Mouse (Mus musculus) lung, adult 2 months (tissue): Measurements from ENCODE around the gene Eml6. TPM values are rescaled to one million over a fixed set of nuclear protein-coding genes. Genes with fewer than 3 reads are reported as not detected.
A peak's percentile ranks its signal among the peaks of the same experiment; 100 is the strongest.
"Not testable (repeated sequence)": the region's sequence is repeated elsewhere in the genome, so short reads cannot be mapped to it uniquely, and the experiment has no call there.

Experiments
- DNase-seq: peaks from one replicate; pipeline ENCODE4 v3.0.0; 2022
- H3K4me1 ChIP-seq: fragments of 200-500 bp; 2 replicates; pipeline ENCODE4 v1.6.1; 2011; ENCODE audit warnings: low read length; ENCODE audit not compliant: control insufficient read depth, insufficient read depth
- H3K4me3 ChIP-seq: fragments of 200-500 bp; replicated peaks from 2 replicates; pipeline ENCODE3; 2011; ENCODE audit warnings: low read depth, mild to moderate bottlenecking, control low read depth, low read length; ENCODE audit errors: extremely low read depth
- CTCF ChIP-seq: fragments of 200-500 bp; IDR thresholded peaks from 2 replicates; pipeline ENCODE4 v1.5.1; 2011; ENCODE audit warnings: mild to moderate bottlenecking, low read length, control low read depth; ENCODE audit not compliant: insufficient read depth
- POLR2A ChIP-seq: fragments of 200-500 bp; IDR thresholded peaks from 2 replicates; pipeline ENCODE4 v1.6.1; 2011; ENCODE audit warnings: low read depth, mild to moderate bottlenecking, control low read depth, low read length, borderline replicate concordance; ENCODE audit errors: extremely low read depth
- WGBS: fragments of 180-500 bp; shearing (Covaris S2); methylation state at CpG from one replicate; pipeline ENCODE4 v1.1.7; 2018; 5-methylcytosine and 5-hydroxymethylcytosine counted together
- polyA plus RNA-seq: library from polyadenylated mRNA; depleted of rRNA; stranded (reverse); fragments of >200 nt; gene quantifications from 2 replicates; pipeline ENCODE4 v1.2.3, GENCODE M21; 2012

Eml6 gene
- polyA plus RNA-seq, 1 experiment = 4.3 TPM

DNA sequence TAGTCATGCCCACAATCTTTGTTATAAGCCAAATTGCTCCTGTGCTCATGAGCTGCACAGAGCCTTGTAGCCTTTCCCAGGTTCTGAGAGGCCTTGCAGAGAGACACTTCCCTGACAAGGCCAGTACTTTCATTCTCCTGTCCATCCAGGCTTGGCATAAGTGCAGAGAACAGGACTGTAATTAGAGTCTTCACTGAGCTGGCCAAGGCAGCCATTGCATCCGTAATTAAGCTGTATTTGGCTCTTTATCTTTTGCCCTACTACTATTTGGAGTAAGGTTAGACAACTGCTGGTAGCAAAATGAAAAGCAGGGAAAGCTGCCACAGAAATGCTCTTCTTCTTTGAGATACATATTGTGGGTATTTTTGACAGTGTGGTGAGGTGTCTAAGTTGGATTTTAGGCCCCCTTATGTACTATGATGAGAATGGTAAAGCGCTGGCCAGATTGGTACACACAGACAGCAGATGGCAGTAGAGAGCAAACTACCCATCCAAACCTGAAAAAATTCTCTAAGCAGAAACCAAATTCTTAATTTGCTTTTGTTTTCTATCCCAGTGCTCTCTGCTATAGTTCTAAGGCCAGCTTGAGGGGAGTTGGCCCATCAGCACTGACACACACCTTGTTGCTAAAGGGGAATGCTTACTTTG lies 164.0 kb downstream of the Eml6 start:
- TF ChIP-seq POLR2A (no peak), CTCF (peak; percentile 32; the same call in 1 of the 2 replicates)
- no peaks in the 10 kb centered on the region for H3K4me1 ChIP-seq
- 60% methylated on average over 2 of the region's 2 CpGs for WGBS
- peak; percentile 14 for DNase-seq
- no peak overlapping the region for H3K4me3 ChIP-seq

DNA sequence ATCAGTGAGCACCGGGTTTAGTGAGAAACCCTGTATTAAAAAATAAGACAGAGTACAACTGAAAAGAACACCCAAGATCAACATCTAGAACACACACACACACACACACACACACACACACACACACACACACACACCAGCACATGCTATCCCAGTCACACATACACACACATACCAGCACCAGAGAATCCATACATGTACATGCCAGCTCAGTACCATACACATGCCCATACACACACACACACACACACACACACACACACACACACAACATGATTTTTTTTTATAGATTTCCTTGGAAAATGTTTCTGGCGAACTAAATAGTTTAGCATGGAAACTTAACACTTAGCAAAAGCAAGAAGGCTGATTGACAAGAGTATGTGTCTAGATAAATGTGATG lies 164.8 kb downstream of the Eml6 start:
- no peak for DNase-seq
- TF ChIP-seq POLR2A (no peak), CTCF (no peak)
- no peak overlapping the region for H3K4me3 ChIP-seq
- H3K4me1 ChIP-seq = no peaks in the 10 kb centered on the region
- 86% methylated on average over 2 of the region's 2 CpGs for WGBS

DNA sequence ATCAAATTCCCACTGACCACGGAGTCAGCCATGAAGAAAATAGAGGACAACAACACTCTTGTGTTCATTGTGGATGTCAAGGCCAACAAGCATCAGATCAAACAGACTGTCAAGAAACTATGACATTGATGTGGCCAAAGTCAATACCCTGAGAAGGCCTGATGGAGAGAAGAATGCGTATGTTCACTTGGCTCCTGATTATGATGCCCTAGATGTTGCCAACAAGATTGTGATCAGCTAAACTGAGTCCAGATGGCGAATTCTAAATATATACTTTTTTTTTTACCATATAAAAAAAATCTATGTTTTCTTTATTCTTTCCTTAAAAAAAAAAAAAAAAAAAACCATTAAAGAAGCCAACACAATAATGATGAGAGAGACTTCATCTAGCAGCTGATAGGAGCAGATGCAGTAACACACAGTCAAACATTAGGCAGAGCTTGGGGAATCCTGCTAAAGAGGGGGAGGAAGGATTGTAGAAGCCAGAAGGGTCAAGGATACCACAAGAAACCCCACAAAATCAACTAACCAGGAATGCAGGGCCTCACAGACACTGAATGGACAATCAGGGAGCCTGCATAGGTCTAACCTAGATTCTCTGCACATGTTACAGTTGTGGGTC lies 185.1 kb downstream of the Eml6 start:
- TF ChIP-seq CTCF (no peak), POLR2A (no peak)
- no peak for DNase-seq
- Histone ChIP-seq H3K4me1 (no peaks in the 10 kb centered on the region), H3K4me3 (no peak overlapping the region)
- 95% methylated on average over 3 of the region's 3 CpGs for WGBS

DNA sequence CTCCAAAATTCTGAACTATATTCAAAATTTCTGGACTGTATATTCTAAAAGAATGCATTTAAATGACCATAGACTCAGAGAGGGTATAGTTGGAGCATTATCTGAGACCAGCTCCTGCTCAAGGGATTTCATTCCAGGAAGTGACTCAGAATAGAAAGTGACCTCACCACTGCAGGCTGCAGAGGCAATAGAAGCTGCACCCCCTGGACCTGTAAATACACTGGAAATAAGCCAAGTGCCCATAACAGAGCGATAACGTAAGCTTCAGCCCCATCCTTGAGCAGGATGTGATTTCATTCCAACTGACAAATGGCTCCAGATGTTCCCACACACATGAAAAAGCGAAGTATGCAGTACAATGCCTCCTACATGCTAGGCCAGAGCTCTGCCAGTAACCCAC lies 186.1 kb downstream of the Eml6 start:
- H3K4me1 ChIP-seq = no peaks in the 10 kb centered on the region
- DNase-seq = no peak
- TF ChIP-seq POLR2A = no peak
- TF ChIP-seq CTCF = no peak
- no peak overlapping the region for H3K4me3 ChIP-seq
- WGBS = 26% methylated on average over 3 of the region's 3 CpGs

DNA sequence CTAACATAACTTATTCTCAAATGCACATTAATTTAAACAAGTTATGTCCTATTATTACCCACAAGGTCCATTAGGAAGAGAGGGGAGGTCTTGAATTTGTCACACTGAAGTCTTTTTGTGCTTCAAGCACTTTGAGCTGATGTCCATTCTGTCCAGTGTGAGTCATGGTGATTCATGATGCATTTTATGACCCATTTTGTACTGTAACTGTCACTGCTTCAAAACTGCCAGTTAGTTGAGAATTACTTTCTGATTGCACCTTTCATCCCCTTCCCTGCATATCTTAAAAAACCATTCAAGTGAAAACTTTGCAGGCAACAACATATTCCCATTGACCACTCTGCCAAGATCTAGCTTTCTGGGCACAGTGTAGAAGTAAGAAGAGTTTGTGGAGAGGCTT lies 188.8 kb downstream of the Eml6 start:
- TF ChIP-seq CTCF = no peak
- TF ChIP-seq POLR2A = no peak

DNA sequence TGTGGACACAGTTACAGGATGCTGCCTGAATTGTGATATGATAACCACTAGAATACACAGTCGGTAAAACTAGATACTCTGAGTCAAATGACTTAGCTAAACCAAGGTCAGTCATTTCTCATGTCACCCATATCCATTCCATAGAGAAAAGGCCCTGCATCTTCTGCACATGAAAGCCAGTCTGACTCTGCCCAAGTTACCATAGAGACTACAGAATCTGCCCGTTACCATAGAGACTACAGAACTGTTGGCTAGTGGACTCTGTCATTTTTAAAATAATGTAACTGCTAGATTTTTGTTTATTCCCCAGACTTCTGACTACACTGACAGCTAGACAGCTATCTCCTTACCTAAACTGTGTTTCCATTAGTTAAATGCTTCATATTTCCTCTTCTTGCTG lies 198.1 kb downstream of the Eml6 start:
- no peak for TF ChIP-seq CTCF
- no peak for TF ChIP-seq POLR2A
- WGBS = 70% methylated on average over 2 of the region's 2 CpGs
- Histone ChIP-seq H3K4me1 (no peaks in the 10 kb centered on the region), H3K4me3 (no peak overlapping the region)
- no peak for DNase-seq

More for the DNA sequence above, 188.8 kb downstream of the Eml6 start:
- H3K4me1 ChIP-seq = no peaks in the 10 kb centered on the region
- H3K4me3 ChIP-seq = no peak overlapping the region
- DNase-seq = no peak

DNA sequence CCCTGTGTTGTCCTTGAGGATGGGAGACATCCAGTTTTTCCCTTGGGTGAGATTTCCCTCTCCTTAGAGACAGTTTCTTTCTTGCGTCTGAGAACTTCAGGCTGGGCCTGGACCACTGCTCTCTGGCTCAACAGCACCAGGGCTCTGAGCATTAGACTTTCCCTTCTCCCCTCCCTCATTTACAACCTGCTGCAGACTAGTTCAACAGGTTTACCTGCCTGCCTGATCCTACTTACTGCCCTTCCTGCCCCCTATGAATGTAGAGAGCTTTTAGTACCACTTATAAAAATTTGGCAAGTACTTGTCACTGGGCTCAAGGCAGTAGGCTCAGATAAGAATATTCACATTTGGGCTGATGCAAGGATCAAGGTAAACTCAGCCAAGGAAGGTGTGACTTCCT lies 199.8 kb downstream of the Eml6 start:
- no peak for TF ChIP-seq POLR2A
- TF ChIP-seq CTCF = no peak

DNA sequence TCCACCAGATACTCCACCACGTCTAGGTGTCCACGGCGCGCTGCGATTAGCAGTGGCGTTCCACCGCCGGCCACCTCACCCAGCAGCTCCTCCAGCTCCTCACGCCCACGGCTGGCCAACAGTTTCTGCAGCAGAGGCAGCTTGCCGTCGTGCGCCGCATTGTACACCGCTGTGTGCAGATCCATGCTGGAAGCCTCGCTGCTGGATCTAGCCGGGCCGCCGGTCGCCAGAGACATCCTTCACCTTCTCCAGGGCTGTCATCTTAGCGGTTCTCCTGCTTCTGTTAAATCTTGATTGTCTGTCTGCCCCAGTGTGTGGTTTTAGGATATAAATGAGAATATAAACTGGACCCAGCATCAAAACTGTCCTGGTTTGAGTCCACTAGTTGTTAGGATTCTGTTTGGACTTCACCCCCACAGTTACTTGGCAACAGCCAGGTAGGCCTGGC lies 200.5 kb downstream of the Eml6 start, which contains the start of gene 4931440F15Rik:
TSS of gene 4931440F15Rik (minus strand) at position 398 of the 448 bp plus-strand sequence.
- not testable (repeated sequence) for H3K4me1 ChIP-seq, DNase-seq, H3K4me3 ChIP-seq
- 39% methylated on average over 21 of the region's 21 CpGs for WGBS

More for the DNA sequence above, 199.8 kb downstream of the Eml6 start:
- H3K4me1 ChIP-seq = no peaks in the 10 kb centered on the region
- no peak overlapping the region for H3K4me3 ChIP-seq
- 74% methylated on average over 1 of the region's 1 CpGs for WGBS
- no peak for DNase-seq

DNA sequence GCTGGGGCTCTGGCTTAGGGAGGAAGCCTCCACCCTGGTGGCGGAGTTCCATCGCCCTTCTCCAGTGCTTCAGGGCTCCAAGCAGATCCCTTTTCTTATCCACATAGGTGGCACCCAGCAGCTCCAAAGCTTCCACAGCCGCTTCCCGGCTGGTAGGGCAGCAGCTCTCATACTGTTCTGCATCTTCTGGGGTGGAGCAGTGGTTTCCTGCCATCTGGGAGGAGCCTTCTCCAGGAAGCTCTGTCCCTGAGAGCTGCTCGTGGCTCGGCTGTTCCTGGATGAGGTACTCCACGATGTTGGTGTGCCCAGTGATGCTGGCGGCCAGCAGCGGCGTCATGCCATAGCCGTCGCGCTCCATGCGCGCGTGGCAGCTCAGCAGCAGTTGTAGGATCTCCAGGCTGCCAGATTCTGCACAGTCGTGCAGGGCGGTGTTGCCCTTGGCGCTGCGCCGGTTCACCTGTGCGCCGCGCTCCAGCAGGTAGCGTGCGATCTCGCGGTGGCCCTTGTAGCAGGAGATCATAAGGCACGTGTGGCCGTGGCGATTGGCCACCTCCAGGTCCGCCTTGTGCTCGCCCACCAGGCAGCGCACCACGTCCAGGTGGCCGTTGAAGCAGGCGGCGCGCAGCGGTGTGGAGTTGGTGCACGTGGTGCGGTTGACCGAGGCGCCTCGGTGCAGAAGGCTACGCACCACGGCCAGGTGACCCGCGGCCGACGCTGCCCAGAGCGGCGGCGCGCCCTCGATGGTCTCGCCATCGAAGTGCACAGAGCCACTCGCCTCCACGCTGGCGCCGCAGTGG lies 201.2 kb downstream of the Eml6 start:
- DNase-seq, H3K4me3 ChIP-seq, H3K4me1 ChIP-seq: not testable (repeated sequence)
- WGBS = 17% methylated on average over 59 of the region's 62 CpGs

DNA sequence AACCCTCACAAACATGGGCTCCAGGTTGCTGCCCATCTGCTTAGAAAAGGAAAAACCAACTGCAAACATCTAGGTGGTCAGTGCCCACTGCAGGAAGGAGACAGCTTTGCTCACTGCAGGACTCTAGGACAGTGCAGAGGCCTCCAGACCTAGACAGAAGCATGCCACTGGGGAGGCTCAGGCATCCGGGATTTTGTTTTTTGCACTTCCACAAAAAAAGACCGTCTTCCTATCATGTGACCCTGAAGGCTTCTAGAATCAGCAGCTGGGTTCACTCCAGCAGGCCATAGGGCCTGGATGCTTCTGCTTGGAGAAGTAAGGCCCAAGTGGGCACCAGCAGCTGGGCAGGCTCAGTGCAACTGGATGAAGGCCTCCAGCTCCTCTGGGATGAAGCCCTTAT lies 202.7 kb downstream of the Eml6 start:
- WGBS = 79% methylated on average over 2 of the region's 2 CpGs
- no peak for DNase-seq
- Histone ChIP-seq H3K4me1 (no peaks in the 10 kb centered on the region), H3K4me3 (no peak overlapping the region)
- TF ChIP-seq POLR2A = no peak
- no peak for TF ChIP-seq CTCF

DNA sequence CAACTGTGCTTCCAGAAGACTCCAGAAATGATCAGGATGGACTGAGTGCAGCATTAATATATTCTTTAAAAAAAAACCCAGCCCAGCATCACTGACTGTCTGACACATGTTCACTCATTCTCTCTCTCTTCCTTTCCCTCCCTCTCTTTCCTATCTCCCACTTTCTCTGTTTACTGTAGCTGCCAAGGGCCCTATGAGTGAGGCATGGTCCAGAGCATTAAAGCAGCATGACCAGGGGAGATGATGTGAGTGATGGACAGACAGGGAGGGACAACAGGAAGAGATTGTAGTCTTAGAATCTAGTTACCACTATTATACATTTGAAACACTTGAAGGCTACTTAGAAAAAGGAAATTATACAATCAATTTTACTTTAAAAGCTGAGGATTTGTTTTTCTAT lies 210.2 kb downstream of the Eml6 start:
- TF ChIP-seq CTCF = no peak
- DNase-seq = no peak
- Histone ChIP-seq H3K4me1 (no peaks in the 10 kb centered on the region), H3K4me3 (no peak overlapping the region)
